Mouse (Mus musculus) lung, postnatal 0 days (tissue): ENCODE results near the gene Bivm. TPM values are rescaled to one million over a fixed set of nuclear protein-coding genes. Genes with fewer than 3 reads are reported as not detected.

Experiments
- ATAC-seq: fragments of 200-750 bp; cut with Nextera tagmentation; 2 replicates; pipeline ENCODE4 v1.8.0; 2017; ENCODE audit warnings: moderate library complexity
- DNase-seq: peaks from one replicate; pipeline ENCODE4 v3.0.0-alpha.2; 2016; ENCODE audit warnings: low spot score
- H3K27ac ChIP-seq: fragments of 300-500 bp; sonication (generic); 2 replicates; pipeline ENCODE4 v1.5.1; 2014; ENCODE audit warnings: antibody characterized with exemption, mild to moderate bottlenecking, low read length, mixed read lengths
- H3K27me3 ChIP-seq: fragments of 300-500 bp; sonication (generic); replicated peaks from 2 replicates; pipeline ENCODE4 v1.6.1; 2014; ENCODE audit warnings: low read length, mixed read lengths; ENCODE audit not compliant: insufficient read depth
- H3K36me3 ChIP-seq: fragments of 300-500 bp; sonication (generic); 2 replicates; pipeline ENCODE4 v1.6.1; 2014; ENCODE audit warnings: low read length, mixed read lengths; ENCODE audit not compliant: insufficient read depth
- H3K4me1 ChIP-seq: fragments of 300-500 bp; sonication (generic); 2 replicates; pipeline ENCODE4 v1.6.1; 2014; ENCODE audit warnings: antibody characterized with exemption, low read depth, low read length, mixed read lengths; ENCODE audit not compliant: insufficient read depth
- H3K4me2 ChIP-seq: fragments of 300-500 bp; sonication (generic); replicated peaks from 2 replicates; pipeline ENCODE4 v1.6.1; 2014; ENCODE audit warnings: low read depth, mild to moderate bottlenecking, low read length, moderate library complexity, mixed read lengths
- H3K4me3 ChIP-seq: fragments of 300-500 bp; sonication (generic); 2 replicates; pipeline ENCODE4 v1.5.1; 2014; ENCODE audit warnings: low read depth, low read length
- H3K9ac ChIP-seq: fragments of 300-500 bp; sonication (generic); replicated peaks from 2 replicates; pipeline ENCODE4 v1.6.1; 2014; ENCODE audit warnings: low read depth, mild to moderate bottlenecking
- H3K9me3 ChIP-seq: fragments of 300-500 bp; sonication (generic); 2 replicates; pipeline ENCODE4 v1.6.1; 2016; ENCODE audit warnings: low read length, mixed read lengths
- CTCF ChIP-seq: IDR thresholded peaks from 2 replicates; pipeline ENCODE4 v1.5.1; 2016; ENCODE audit warnings: antibody characterized with exemption, mild to moderate bottlenecking
- EP300 ChIP-seq: IDR thresholded peaks from 2 replicates; pipeline ENCODE4 v1.6.1; 2016; ENCODE audit warnings: antibody characterized with exemption, mild to moderate bottlenecking, control low read depth
- WGBS: fragments of 180-500 bp; shearing (Covaris S2); extraction: QIAGEN DNeasy Blood & Tissue Kit; methylation state at CpG from one replicate; pipeline ENCODE4 v1.1.7; 2014; 5-methylcytosine and 5-hydroxymethylcytosine counted together
- polyA plus RNA-seq: library from polyadenylated mRNA; unstranded; fragments of >200 nt; fragmentation: Nextera tagmentation; extraction: Ambion mirVana; gene quantifications from 2 replicates; pipeline ENCODE4 v1.2.1, GENCODE M21; 2015

Bivm gene
- polyA plus RNA-seq, 1 experiment from 2014 or later, result 8.5 TPM

GRCm38 (mm10) chr1:44142747-44143146, 24.0 kb downstream of the Bivm start:
- no peak for TF ChIP-seq EP300
- TF ChIP-seq CTCF, result no peak
- no peak for ATAC-seq
- H3K9me3 ChIP-seq, result no peaks in the 10 kb centered on the region
- H3K36me3 ChIP-seq, result 0 out of 2 replicates have a peak, but pooled peaks cover 10% of the 10 kb centered on the region
- no peaks in the 10 kb centered on the region for H3K27me3 ChIP-seq
- no peak overlapping the region for H3K4me3 ChIP-seq
- H3K27ac ChIP-seq, result no peak overlapping the region
- no peaks in the 10 kb centered on the region for H3K4me1 ChIP-seq
- H3K9ac ChIP-seq, result no peak overlapping the region
- no peak overlapping the region for H3K4me2 ChIP-seq
- WGBS, result 83% methylated on average over 5 of the region's 5 CpGs
- no peak for DNase-seq

DNA sequence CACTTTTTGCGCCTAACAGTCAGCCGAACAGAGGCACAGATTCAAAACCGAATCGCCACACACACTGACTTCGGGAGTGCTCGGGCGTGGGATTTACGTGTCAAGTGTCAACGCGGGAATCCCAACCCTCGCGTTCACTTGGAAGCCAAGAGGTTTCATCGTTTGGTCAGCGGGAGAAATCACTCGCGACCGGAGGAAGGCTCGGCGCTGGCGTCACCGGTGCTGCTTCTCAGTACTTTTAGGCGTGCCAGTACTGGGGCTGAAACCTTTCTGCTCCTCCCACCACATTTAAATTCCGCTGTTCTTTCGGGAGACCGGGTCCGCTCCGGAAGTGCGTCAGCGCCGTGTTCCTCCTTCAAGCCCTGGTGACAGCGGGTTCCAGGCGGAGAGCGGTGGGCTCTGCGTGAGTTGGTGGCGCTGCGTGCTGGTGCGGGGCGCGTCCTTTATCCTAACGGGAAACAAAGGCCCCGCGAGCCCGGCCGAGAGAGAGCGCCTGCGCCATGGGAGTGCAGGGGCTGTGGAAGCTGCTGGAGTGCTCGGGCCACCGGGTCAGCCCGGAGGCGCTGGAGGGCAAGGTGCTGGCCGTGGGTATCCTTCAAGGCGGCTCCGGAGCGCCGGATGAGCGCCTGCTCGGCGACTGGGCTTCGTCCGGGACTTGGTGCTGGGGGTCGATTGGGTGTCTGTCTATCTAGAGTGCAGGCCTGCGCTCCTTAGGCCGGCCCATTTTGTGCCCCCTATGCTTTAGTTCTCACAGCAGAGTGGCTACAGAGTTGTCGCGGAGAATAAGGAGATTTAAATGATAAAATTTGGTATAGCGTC, 29.0 kb downstream of the Bivm start, which contains the start of gene Ercc5:
Gene Ercc5 (plus strand): TSS at position 182 of the 819 bp plus-strand sequence.
- peak within 1 kb of the TSS; percentile 92 for H3K9ac ChIP-seq
- H3K36me3 ChIP-seq, result 0 out of 2 replicates have a peak, but pooled peaks cover 5% of the 10 kb centered on the region
- no peaks in the 10 kb centered on the region for H3K9me3 ChIP-seq
- peak; percentile 55; the same call in 1 of the 2 replicates for TF ChIP-seq EP300
- peak; percentile 1; the same call in 1 of the 2 replicates for TF ChIP-seq CTCF
- peak within 1 kb of the TSS; percentile 97 for H3K27ac ChIP-seq
- DNase-seq, result peak; percentile 98
- no peaks in the 10 kb centered on the region for H3K27me3 ChIP-seq
- ATAC-seq, result peak; percentile 97
- no peaks in the 10 kb centered on the region for H3K4me1 ChIP-seq
- 1% methylated on average over 65 of the region's 66 CpGs for WGBS
- peak within 1 kb of the TSS; percentile 75 for H3K4me2 ChIP-seq
- H3K4me3 ChIP-seq, result peak within 1 kb of the TSS; percentile 79

DNA sequence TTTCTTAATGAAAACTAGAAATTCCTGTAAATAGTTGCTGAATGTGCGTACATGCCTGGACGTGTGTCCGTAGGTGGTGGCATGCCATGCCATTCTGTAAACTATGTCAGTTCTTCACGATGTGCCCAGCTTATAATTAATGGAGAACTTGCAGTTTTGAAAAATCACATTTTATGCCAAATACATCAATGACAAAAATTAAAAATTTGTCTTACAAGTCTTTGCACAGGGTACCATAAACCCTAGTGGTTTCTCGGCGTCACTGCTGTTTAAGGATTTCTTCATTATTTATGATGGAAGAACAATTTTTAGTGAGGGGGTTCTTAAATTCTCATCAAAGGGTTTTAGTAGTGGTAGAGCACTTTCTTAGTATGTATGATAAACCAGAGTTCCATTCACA, 29.9 kb downstream of the Bivm start:
- Histone ChIP-seq H3K27ac (no peak overlapping the region), H3K36me3 (no peaks in the 10 kb centered on the region), H3K4me1 (no peaks in the 10 kb centered on the region), H3K9ac (peak overlapping the region; percentile 92; the same call in 1 of the 2 replicates), H3K4me3 (peak overlapping the region; percentile 79), H3K4me2 (peak overlapping the region; percentile 75), H3K9me3 (no peaks in the 10 kb centered on the region), H3K27me3 (no peaks in the 10 kb centered on the region)
- DNase-seq, result peak; percentile 29
- 15% methylated on average over 6 of the region's 6 CpGs for WGBS
- ATAC-seq, result no peak
- TF ChIP-seq EP300 (no peak), CTCF (peak; percentile 43)

DNA sequence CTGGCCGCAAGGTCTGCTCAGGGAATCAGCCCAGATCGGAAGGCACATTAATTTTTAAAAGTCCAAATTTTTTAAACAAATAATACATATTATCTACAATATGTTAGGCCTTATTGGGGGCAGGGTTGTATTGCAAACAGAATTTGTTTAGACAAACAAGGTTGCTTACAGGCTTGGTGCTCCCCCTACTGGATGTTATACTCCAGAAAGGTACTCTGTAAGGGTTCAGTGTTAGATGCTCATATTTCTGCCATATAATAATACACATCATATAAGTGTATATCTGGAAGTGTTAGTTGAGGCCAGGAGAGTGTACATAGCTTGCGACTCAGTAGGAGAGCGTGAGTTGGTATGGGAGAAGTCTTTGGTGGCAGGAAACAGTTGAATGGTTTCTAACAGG, 36.5 kb downstream of the Bivm start:
- Histone ChIP-seq H3K27ac (no peak overlapping the region), H3K4me1 (no peaks in the 10 kb centered on the region), H3K9me3 (no peaks in the 10 kb centered on the region), H3K4me3 (no peak overlapping the region), H3K4me2 (no peak overlapping the region), H3K36me3 (peaks cover 19% of the 10 kb centered on the region; the same call in 1 of the 2 replicates), H3K9ac (no peak overlapping the region), H3K27me3 (no peaks in the 10 kb centered on the region)
- DNase-seq (peak; percentile 38), ATAC-seq (0 out of 2 replicates have a peak, but pooled peaks have one; percentile 23)
- 93% methylated on average over 4 of the region's 4 CpGs for WGBS
- TF ChIP-seq EP300, result no peak
- TF ChIP-seq CTCF, result peak; percentile 56

DNA sequence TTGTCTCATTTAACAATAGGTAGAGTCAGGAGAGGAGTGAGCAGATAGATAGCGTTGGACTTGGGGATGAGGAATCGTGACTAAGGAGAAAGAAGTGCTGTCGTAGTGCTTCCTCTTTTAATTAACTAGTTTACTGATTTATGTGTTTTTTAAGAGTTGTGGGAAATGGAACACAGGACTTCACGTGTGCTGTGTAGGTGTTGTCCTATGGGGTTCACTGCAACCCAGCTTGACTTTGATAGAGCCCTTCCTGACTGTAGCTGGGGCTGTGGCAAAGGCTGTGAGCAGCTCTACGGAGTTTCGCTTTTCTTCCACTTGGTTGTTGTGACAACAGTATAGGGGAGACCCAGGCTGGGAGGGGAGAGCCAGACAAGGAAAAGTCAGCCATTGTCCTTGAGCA, 39.6 kb downstream of the Bivm start:
- 85% methylated on average over 6 of the region's 6 CpGs for WGBS
- TF ChIP-seq CTCF (no peak), EP300 (no peak)
- Histone ChIP-seq H3K36me3 (peaks cover 34% of the 10 kb centered on the region), H3K4me1 (no peaks in the 10 kb centered on the region), H3K4me2 (no peak overlapping the region), H3K9me3 (no peaks in the 10 kb centered on the region), H3K27ac (no peak overlapping the region), H3K4me3 (no peak overlapping the region), H3K27me3 (no peaks in the 10 kb centered on the region), H3K9ac (no peak overlapping the region)
- no peak for ATAC-seq
- no peak for DNase-seq

GRCm38 (mm10) chr1:44161818-44162217, 43.1 kb downstream of the Bivm start:
- H3K4me2 ChIP-seq, result no peak overlapping the region
- peaks cover 46% of the 10 kb centered on the region for H3K36me3 ChIP-seq
- DNase-seq (no peak), ATAC-seq (no peak)
- no peak overlapping the region for H3K9ac ChIP-seq
- H3K4me3 ChIP-seq, result no peak overlapping the region
- no peaks in the 10 kb centered on the region for H3K9me3 ChIP-seq
- TF ChIP-seq EP300 (no peak), CTCF (no peak)
- WGBS, result 92% methylated on average over 6 of the region's 6 CpGs
- no peaks in the 10 kb centered on the region for H3K27me3 ChIP-seq
- H3K27ac ChIP-seq, result no peak overlapping the region
- no peaks in the 10 kb centered on the region for H3K4me1 ChIP-seq
